Mouse (Mus musculus): ENCODE measurements around the gene Gng4.
A peak's percentile ranks its signal among the peaks of the same experiment; 100 is the strongest.
"Not testable (repeated sequence)": the region's sequence is repeated elsewhere in the genome, so short reads cannot be mapped to it uniquely, and the experiment has no call there.

The Gng4 gene

DNA sequence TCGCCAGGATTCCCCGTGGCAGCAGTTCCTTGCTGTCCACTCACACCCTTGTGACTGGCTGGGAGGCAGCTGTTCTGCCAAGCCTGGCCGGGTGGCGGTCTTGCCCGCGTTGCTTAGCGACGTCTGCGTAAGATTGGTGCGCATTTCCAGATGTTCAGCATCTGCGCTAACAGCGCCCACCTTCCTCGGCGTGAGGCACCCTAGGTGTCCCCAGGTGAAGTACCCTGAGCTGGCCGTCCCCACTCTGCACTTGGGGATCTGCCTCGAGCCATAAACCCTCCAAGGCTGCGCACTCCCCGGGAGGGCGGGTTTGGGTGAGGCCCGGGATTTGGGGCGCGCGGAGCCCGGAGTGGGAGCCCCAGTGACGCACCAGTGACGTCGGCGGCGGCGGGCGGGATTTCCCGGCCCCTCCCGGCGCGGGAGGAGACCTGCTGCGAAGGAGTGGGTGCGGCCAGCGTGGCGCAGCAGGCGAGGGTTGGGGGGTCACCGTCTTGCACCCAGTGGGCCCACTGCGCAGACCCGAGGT lies at the start of gene Gng4:
TSS of gene Gng4 (plus strand) at position 166 of the 526 bp plus-strand sequence.
- DNase-seq (ENCODE audit: low read depth): peak; percentile 76

DNA sequence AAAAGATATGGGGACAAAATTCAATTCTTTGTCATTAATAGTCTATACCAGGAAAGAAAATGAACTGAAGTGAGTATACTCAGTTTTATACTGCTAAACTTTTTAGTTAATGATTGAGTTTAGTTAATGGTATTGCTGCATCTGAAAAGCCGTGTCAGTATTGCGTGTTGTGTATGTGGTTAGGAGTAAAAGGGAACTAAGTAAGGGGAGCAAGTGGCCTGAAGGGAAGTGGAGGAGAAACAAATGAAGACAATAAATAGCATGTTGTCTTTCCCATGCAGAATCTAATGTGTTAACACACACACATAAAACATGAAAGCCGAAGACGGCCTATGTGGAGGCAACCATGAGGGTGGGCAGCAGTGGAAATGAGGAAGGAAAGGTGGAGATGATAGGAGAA lies 44.6 kb upstream of the Gng4 start:
- no peak for DNase-seq (ENCODE audit: low read depth)

DNA sequence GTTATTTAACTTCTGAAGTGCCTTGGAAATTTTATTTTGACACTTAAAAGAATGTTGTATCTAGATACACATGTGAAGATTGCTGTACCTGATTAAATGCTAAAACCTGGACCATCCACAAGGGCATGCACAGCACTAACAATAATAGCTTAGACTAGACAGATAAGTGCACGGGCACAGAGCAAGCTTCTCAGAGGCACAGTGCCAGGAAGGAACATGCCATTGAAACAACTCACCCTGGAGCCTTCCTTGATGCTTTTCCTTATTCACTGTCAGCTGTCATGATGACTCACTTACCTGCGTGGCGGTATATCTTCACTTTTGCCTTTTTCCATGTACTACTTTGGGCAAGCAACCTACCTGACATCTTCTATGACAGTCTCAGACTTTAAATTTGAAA lies 37.9 kb upstream of the Gng4 start:
- no peak for DNase-seq (ENCODE audit: low read depth)

DNA sequence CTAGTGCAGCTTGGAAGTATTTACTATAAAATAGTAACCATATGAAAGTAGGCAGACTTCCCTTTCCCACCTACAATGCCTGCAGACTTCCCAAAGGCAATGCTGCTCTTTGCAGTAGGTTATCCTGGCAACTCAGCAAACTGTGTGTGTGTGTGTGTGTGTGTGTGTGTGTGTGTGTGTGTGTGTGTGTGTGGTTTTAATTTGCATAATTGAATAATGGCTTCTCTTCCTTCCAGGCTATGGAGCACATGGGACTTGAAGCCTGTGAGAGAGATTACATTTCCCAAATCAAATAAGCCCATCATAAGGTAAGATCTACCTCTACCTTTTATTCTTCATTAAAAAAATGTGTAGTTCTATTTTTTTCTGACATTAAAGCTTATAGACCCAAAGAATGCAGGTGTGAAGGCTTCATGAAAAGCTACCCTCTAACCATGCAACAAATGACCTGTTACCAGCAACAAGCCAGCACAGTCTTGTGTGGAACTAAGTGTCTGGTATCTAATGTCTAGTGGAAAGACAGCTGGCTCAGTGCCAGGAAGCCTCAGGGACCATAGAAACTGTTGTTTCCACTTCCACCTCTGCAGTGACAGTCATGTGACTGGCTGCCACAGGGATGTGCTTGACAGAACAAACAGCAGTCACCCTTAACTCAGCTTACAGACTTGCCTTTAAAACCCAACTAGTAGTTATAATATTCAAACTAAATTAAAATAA lies 7.9 kb upstream of the Gng4 start:
- peak; percentile 16 for DNase-seq (ENCODE audit: low read depth)

DNA sequence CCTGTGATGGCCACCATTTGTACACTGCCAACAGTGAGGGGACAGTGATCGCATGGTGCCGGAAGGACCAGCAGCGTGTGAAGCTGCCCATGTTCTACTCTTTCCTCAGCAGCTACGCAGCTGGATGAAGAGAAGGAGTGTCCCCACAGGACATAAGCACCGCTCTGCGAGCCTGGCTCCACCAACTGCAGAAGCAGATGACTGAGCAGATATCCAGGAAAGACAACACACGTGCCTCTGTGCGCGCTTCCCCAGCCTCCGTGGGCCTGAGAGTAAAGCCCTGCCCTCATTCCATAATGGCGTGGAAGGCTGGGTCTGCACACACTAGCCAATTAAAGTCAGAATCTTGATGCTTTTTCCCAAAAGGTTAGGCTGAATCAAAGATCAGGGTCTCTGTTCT lies 6.8 kb upstream of the Gng4 start:
- DNase-seq (ENCODE audit: low read depth): no peak

DNA sequence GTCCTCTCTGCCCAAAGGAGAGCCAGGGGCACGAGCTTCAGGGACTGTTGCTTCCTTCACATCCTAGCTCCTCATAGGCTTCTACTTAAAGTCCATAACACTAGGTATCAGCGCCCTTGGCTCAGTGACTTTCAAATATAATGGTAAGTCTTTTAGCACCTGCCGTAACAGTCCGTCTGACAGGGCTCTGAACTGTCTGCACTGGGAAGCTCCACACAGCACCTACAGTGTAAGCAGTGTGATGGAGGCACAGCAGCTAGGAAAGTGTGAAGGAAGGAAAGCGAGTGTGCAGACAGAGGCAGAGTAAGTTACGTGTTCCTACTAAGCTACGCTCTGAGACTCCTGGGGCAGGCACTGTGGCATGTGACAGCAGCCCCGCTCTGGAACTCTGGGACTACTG lies 6.2 kb upstream of the Gng4 start:
- DNase-seq (ENCODE audit: low read depth): no peak

DNA sequence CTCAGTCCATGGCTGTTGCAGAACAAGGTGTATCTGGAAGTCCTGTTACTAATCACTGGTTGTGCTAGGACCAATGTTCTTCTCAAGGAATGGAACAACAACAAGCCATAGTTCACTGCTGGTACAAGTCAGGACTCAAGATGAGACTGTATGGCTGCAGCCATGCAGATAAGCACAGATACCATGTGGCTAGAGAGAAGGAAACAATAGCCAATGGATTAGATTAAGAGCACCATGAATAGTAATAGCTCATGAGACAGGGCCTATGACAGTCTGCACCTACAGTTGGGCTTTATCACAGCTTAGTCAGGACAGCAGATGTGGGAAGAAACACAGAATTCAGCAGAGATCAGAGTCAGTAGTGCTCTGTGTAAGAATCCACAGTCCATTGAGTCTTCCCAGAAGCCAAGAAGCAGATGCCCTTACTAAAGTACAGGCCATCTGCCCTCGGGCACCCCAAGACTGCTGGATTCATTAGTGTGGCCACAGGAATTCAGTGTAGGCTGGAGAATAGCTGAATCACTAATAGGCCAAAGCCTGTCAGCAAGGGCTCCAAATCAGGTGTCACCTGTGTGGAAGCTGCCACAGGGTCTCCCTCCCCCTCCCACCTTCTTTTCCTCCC lies 4.9 kb upstream of the Gng4 start:
- DNase-seq (ENCODE audit: low read depth): no peak

DNA sequence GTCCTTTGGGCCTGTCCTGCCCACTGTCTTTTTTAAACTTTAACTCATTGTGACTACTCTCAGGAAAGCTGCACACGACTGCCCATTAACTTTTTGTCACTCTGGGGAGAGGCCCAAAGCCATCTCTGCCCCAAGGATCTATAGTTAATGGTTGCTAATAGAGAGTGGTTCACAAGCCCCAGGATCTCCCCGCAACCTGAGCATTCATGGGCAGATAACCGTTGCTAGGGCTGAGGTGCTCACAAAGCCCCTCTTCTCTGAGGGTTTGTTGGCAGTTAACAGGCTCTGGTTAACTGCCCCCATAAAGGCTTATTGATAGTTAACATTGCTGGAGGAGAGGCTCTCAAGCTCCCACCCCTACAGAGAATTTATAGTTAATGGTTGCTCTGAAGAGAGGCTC lies 3.6 kb upstream of the Gng4 start:
- DNase-seq (ENCODE audit: low read depth): no peak

DNA sequence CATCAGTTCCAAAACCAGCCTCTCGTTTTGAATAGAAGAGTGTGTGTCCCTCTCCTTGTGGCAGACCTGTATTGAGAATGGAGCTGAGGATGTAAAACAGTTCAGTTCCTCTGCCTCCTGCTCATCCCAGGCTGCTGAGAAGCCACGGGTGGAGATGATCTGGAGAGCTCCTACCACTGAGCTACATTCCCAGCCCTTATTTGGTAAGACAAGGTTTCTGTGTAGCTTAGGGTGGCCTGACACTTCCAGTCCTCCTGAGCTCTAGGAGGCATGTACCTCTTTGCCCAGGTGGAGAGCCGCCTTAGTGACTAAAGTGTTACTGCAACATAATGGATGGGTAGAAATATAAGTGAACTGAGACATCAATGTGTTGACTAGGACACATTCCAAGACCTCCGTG lies 2.8 kb upstream of the Gng4 start:
- DNase-seq (ENCODE audit: low read depth): no peak

DNA sequence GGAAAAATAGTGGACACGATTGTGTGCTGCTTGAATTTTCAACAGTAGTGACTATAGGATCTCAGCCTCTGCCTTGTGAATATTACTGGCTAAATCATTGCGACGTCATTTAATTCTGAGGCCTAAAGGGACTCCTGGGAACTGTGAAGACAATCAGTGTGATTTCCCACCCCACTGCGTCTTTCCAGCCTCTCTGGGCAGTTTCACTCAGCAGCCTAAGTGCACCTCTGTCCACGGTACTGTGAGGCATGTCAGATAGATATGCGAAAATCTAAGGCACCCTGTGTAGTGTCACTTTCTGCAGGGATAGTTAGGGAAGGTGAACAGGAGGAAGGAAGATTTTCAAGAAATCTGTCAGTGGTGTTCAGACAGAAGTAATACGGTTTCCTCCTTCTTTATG lies 563 bp upstream of the Gng4 start:
- no peak for DNase-seq (ENCODE audit: low read depth)

DNA sequence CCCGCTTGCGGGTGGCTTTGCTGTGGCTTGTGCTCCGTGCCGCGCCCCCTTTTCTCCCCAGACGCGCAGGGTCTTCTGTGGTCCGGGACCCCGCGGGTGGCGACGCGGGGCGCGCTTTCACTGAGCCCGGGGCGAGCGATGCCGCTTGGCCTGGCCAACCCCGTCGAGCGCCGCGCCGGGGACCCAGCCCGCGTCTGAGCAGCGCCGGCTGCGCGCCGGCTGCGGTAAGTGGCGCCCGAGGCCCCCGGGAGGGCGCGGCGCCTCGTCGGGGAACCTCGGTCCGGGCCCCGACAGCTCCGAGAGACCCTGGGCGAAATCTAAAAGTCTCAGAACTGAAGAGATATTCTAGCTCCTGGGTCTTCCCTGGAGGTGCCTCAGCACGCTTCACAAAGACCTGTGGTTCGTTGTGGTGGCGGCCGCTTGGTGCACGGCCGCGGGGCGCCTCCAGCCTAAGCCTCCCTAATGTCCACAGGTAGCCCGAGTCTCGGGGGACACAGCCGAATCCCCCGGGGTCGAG lies 619 bp downstream of the Gng4 start:
- no peak for DNase-seq (ENCODE audit: low read depth)

DNA sequence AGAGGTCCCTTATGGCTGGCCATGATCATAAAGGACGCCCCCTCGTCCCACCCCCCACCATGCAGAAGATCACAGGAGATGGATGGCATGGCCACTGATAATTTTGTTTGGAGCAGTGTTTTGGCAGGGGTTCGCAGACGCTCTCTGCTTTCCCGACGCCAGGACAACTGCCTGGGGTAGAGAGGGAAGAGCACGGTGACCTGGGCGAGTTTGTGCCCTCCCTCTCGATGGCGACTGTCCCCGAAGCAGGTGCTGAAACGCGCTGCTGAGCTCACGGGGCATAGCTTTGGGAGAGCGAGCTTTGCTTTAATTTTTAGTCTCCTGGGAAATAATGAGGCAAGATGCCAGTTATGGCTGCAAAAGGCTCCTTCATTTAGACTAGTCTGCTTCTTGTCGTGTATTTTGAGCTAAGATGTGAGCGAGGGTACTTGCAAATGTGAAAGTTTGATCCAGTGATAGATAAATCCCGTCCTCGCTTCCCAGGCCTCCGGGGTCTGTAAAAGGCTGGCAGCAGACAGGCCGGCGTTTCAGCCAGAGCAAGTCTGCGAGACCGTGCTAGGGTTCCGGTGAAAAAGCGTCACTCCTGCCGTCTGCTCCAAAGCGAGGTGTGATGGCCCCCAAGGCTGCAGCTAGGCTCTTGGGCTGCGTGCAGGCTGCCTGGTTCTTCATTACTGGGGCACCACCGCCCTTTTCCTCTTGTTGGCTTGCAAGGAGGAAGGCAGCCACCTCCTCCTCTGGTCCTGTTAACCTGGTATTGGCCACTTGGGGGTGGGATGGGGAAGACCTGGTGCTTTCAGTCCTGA lies 1.3 kb downstream of the Gng4 start:
- DNase-seq (ENCODE audit: low read depth): peak; percentile 34

DNA sequence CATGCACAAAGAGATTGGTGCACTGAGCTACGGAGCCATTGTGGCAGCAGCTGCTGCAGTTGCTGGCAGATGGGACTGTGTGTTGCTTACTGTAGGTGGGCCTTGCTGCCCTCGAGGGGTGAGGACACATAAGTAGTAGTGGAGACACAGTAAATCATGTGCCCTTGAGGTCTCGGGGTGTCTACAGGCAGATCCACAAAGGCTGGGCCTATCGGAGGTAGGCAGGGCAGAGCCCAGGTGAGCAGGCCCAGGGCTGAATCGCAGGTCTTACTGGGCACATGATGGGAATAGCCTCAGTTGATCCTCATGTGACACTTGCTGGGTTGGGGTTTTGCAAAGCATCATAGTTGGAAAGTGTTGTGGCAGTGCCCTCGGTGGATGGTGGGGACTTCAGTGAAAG lies 3.1 kb downstream of the Gng4 start:
- no peak for DNase-seq (ENCODE audit: low read depth)

DNA sequence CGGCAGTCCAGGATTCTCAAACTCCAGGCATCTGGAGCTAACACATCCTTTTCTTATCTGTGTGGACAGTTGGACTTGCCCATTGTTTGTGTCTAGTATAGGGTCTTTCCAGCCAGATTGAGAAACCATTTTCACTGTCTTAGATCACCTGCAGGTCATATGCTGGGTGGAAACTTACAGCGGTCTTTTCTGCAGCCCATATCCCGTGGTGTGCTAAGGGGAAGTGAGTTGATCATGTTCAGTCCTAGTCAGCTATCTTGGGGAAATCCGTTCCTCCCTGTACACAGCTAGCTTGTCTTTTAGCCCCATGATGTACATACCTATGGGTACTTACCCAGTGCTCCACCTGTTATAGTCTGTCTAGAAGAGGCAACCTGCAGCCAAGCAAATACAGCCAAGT lies 4.2 kb downstream of the Gng4 start:
- DNase-seq (ENCODE audit: low read depth): no peak

DNA sequence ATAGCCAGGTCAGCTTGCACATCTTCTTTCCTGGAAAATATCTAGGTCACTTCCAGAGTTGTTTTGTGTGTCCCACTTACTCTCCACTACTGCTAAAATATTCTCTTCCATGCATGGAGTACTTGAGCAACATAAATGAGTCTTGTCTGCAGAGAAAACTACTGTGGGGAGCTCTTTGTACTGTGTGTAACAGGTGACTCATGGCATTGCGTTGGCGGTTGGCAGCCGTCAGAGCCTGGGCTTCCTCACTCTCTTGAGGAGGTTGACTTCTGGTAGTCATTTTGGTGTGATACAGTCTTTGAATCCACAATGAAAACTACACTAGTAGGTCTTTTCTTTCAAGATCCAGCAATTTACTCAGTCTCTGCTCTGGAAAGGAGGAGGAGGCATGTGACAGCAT lies 8.1 kb downstream of the Gng4 start:
- DNase-seq (ENCODE audit: low read depth): no peak

DNA sequence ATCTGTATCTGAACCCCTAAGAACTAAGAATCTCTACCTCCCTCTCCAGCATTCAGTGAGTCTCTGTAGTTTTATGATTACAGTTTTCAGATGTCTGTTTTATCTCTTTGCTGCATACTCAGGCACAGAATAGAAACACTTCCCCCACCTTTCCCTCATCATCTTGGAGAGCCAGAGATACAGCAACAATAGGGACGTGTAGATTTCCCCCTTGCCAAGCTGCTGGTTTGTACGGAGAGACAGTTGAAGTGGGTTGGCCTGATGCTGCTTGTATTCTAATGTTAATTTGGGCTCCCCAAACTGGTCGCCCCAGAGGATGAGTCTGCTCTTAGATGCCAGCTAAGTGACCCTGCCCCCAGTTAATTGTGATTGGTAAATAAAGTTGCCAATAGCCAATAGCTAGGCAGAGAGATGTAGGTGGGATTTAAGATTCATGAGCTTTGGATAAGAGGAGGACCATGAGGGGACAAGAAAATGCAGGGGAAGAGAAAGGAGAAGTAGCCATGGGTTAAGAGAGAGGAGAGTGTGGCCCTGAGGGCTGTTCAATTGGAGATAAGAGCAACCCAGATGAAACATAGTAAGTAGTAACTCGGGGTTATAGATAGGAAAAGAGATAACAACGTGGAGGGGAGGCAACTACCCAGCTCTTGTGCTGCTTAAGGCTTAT lies 11.4 kb downstream of the Gng4 start:
- no peak for DNase-seq (ENCODE audit: low read depth)

DNA sequence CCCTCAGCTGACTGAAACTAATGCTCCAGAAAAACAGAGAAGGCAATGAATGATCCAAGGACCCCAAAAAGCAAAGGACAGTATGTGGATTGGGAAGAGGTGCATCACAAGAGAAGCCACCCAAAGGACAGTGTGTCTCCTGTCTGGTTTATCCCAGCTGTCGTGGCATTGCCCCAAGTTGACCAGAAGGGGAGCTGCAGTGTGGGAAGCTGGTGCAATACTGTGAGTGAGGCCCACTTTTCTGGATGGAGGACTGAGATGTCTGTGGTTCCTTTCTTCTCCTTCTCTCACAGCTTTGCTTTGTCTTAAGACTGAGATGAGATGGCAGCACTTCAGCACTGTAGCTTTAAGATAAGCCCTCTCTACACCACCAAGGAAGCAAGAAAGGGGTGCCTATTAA lies 12.2 kb downstream of the Gng4 start:
- no peak for DNase-seq (ENCODE audit: low read depth)

DNA sequence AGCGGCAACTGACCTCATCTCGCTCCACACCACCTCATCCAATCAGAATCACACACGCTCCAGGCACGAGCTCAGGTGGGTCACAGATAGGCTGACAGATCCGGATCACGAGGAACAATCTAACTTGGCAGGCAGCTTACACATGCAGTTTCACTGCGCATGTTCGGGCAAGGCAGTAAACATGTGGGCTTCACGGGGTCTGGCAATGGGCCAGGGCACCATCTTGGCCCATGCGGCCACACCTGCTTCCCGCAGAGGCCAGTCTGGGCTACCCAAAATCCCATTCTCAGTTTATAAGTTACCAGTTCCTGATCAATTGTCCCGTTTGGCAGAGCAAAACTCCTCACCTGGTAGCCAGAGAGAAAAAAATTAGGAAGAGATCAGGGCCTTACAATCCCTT lies 14.0 kb downstream of the Gng4 start:
- DNase-seq (ENCODE audit: low read depth): not testable (repeated sequence)

DNA sequence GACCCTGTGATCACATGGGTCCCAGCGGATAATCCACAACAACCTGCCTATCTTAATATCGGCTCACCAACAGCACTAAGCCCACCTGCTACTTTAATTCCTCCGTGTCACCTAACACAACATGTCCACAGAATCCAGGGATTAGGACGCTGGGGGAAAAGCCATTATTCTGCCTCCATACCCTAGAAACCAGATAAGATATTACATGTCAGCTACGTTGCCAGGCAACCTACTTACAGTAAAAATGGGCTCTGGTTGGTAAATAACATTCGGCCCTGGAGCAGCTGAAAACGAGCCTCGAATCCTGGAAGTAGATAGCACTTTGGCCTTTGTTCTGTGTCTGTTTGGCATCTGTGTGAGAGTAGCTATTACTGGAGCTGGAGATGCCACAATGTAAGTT lies 14.9 kb downstream of the Gng4 start:
- DNase-seq (ENCODE audit: low read depth): no peak

DNA sequence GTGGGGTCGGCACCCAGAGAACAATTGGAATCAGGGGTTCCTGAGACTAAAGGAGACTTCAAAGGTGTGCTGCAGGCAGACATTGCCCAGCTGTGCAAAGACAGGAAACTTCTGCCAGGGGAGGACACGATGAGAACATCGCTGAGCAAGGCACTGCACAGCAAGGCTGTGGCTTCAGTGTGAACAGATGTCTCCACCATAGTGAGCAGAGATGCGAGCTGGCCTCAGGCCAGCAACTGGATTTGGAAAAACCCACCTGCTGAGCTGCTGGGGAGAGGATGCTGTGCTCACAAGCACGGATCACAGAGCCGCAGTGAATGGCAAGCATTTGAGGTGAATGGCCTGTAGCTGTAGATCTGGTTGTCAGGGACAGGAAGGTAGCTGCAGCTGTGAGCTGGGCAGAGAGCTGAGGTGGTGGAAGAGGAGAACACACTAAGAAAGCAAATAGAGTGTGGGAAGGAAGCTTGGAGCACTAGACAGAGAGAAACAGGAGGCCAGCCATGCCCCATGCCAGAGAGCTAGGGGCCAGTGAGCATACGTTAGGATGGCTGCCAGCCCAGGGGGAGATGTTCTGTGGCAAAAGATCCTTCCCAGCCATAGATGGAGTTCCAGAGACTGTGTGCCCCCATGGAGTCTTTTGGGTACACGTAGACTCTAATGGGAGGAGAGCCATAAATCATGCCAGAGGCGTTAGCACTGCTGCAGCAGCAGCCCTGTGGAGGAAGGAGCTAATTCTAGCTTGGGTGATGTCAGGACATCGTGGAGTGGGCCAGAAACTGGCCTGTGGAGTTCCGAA lies 24.7 kb downstream of the Gng4 start:
- DNase-seq (ENCODE audit: low read depth): no peak

DNA sequence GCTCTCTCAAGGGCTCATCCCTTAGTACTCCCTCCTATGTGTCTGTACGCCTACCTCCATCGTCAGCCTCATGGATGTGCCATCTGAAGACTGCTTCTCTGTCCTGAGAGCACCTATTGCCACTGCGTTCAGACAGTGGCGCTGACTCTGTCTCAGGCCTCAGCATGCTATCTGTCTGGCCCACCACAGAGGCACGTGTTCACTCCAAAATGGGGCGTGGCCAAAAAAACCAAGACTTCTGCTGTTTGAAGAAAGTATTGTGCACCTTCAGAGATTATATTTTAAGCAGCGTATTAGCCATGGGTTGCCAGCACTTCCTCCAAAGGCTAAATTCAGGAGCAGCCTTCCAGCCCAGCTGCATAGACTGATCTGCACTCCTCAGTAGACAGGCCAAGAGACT lies 27.0 kb downstream of the Gng4 start:
- no peak for DNase-seq (ENCODE audit: low read depth)

Data from induced T-regulatory cell, adult 2 months (primary cell).